Mouse (Mus musculus) adrenal gland (tissue): ENCODE data around the gene Defb6.

Experiments used
- intact Hi-C: fragments of 180-260 bp; cut with DNase I; formaldehyde crosslinking; loops from one replicate; pipeline ENCODE4 v1.15.1; 2025
- long read RNA-seq, 2 experiments: library from polyadenylated mRNA; unstranded; transcript quantifications; one replicate each; pipeline ENCODE4 v2.0.0; 2020; ENCODE audit warnings: borderline replicate concordance in 1 of 2; ENCODE audit not compliant: insufficient replicate concordance in 1 of 2

Gene Defb6
- long read RNA-seq, experiment 1: 0 reads
- long read RNA-seq, experiment 2: 0 reads

DNA sequence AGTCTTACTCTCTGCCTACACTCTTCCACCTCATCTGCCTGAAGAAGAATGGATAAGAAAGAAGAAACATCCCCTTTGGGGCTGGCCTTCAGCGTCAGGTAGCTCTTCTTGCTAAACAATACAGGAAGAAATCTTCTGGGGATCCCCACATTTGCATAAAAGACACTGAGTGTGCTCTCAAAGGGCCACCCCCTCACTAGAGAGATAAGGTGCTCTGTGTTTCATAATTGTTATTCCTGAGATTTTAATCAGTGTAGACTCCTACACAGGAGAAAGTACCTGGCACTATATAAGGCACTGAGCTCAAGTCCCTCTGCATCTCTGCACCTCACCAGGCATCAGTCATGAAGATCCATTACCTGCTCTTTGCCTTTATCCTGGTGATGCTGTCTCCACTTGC lies at the start of gene Defb6:
Defb6 (plus strand) TSS at position 318 of the 400 bp plus-strand sequence.
- intact Hi-C loops: no loop called here

DNA sequence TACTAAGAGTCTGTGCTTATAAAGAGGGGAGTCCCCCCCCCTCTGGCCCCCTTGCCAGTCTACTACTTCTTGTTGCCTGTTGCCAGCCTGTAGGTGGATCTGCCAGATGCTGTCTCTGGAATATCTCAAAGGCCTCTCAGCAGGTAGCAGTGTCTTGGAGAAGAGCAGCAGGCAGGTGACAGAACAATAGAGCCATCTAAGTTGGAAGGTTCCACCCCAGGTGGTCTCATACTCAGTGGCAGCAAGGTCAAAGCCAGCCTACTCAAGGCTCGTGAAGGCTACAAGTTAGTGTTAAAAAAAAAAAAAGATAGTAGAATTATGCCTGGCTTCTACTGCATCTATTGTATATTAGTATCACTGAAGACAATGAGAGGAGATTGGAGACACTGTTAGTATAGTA lies 12.8 kb downstream of the Defb6 start:
- intact Hi-C loops: no loop called here

DNA sequence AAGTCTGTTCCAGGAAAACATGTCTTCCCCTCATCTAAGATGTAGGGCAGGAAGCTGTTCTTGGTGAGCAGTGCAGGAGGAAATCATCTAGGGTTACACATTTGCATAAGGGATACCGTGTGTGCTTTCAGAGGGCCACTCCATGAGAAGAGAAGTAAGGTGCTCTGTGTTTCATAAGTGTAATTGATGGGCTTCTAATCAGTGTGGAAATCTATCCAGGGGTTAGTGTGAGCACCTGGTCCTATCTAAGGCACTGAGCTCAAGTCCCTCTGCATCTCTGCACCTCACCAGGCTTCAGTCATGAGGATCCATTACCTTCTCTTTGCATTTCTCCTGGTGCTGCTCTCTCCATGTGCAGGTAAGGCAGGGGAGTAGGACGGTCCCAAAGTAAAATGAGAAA lies 14.3 kb downstream of the Defb6 start, which contains the start of gene Defb46:
Defb46 (plus strand) TSS at position 301 of the 400 bp plus-strand sequence.
- intact Hi-C loops: no loop called here

DNA sequence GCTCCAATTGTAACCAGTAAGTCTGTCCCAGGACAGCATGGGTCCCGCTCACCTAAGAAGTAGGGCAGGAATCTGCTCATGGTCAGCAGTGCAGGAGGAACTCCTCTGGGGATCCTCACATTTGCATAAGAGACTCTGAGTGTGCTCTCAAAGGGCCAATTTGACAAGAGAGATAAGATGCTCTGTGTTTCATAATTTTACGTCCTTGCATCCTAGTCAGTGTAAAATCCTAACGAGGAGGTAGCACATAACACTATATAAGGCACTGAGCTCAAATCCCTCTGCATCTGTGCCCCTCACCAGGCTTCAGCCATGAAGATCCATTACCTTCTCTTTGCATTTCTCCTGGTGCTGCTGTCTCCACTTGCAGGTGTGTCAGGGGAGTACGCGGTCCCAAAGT lies 22.0 kb downstream of the Defb6 start, which contains the start of gene Defb5:
Defb5 (plus strand) TSS at position 301 of the 400 bp plus-strand sequence.
- intact Hi-C loops: loop anchor here (5.0 kb wide), 2 partner anchors 55 to 275 kb away; no protein-coding TSS in a partner anchor

DNA sequence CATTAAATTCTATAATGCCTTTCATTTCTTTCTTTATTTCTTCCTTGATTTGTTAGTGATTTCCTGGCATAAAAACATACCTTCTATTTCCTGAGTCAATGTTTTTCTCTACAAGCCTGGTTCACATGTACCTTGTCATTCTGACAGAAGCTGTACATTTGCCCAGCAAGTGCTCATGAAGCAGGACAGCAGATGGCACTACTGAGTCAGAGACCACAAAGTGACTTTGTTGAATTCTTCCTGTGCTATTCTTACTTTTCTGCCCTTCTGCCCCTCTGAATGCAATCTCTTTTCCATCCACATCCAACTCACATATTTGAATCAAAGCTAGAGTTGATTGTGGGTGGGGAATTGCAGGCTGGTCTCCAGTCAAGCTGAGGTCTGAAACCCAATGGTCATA lies 32.9 kb downstream of the Defb6 start:
- intact Hi-C loops: no loop called here

DNA sequence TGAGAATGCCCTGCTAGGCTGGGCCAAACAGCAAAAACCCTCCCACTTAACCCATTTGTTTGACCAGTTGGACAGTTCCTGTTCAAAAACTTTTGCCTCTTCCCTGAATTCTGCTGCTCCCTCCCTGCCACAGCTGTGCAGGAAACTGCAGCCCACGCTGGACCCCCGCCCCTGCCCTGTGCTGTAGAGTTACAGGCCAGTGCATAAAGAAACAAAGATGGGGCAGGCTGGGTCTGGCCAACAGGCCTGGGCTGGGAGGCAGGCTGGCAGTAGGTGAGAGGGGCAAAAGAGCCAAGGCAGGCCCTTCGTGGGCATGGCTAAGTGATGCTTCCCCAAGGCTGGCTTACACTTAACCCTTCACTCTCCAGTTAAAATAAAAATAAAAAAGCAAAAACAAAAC lies 34.4 kb downstream of the Defb6 start:
- intact Hi-C loops: no loop called here
